Mouse (Mus musculus): Measurements from ENCODE around the gene Tbx6. TPM values are rescaled to one million over a fixed set of nuclear protein-coding genes. Genes with fewer than 3 reads are reported as not detected.
A peak's percentile ranks its signal among the peaks of the same experiment; 100 is the strongest.

Gene Tbx6
- total RNA-seq, 2 experiments from 2014 or later, result 0.54 to 1.0 TPM

DNA sequence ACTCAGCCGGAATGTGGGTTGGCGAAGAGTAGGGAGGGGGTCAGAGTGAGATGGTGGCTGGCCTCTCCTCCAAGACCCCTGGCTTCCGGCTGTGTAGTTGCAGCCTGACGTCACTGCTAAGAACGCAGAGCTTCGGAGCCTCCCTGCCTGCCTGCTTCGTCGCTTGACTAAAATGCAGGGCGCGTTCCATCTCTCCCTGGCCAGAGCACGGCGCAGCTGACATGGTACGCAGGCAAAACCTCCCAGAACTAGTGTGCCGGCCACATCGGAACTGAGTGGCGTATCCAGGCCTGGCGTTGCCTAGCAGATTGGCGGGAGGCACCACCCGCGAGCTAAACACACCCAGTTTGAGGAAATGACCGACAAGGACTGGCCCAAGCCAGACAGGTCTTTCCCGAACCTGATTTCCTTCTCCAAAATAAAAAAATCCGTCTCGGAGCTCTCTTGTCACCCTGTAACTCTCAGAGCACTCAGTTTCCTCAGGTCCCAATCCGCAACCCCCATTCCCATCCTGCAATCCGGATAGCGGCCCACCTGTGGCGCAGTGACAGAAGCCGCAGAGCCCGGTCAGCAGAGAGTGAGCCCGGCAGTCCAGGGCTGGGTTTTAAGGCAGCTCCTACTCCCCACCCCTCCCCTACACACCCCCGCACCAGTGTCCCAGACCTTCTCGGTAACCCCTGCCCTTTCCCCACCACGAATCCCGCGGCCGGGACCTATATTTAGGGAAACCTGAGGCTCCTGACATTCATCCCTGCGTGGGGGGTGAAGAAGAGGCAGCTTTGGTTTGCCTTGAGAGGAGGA is 18.4 kb downstream of the Tbx6 start:
- peak; percentile 72 for TF ChIP-seq CTCF (conservative IDR thresholded peaks at IDR 0.05)
- DNase-seq (ENCODE audit: low spot score in 2 of 2), result peak; percentile 23 to 41
- peak overlapping the region; percentile 100 for H3K27ac ChIP-seq
- peak overlapping the region; percentile 55 for H3K4me3 ChIP-seq

DNA sequence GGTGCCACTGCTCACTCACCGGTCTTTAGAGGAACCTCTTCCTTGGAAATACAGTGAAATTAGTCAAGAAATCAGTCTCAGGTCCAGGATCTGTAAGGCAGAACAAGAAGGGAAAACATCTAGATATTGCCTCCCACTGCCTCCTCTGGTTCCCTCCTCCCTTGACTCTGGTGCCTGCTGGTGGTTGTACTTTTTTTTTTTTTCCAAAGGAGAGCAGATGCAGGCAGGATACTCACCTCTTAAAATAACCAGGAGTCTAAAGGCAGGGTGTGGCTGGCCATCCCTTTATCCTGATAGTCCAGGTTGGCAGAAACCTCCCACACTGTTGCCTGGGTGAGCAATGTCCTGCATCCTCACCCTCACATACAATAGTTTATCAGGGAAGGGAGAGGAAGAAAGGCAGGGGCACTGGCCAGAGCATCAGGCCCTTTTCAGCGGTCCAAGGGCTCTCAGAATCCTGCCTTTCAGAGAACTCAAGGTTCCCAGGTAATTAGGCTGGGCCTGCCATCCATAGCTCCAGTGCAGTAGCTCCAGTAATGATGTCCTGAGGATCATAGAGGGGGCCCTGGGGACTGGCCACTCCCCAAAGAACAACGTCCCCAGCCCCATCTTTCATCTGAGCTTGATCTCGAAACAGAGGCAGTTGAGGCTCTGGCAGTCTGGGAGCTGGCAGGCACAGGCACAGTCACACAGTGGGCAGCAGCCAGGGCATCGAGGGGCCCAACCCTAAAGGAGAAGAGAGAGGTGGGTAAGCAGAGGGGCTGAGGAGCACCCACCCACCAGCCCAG is 19.2 kb downstream of the Tbx6 start:
- TF ChIP-seq CTCF (conservative IDR thresholded peaks at IDR 0.05), result no peak
- no peak for DNase-seq (ENCODE audit: low spot score in 2 of 2)
- Histone ChIP-seq H3K4me3 (peak overlapping the region; percentile 55), H3K27ac (peak overlapping the region; percentile 100)

DNA sequence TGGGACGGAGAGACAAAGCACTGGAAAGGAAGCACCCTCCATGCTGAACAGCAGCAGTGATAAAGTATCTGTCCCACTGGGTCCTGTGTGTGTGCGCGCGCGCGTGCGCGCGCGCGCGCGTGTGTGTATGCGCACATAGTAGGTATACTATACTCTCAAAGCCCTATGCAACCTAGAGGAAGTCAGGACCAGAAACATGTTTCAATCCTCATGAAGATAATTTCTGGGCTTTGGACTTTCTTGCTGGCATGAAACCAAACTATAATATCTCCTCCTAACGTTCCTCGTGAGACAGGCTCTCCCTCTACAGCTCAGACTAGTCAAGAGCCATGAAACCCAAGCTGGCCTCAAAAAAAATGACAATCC is 19.8 kb downstream of the Tbx6 start:
- TF ChIP-seq CTCF (conservative IDR thresholded peaks at IDR 0.05), result no peak
- no peak for DNase-seq (ENCODE audit: low spot score in 2 of 2)
- no peak overlapping the region for H3K27ac ChIP-seq
- H3K4me3 ChIP-seq, result no peak overlapping the region

DNA sequence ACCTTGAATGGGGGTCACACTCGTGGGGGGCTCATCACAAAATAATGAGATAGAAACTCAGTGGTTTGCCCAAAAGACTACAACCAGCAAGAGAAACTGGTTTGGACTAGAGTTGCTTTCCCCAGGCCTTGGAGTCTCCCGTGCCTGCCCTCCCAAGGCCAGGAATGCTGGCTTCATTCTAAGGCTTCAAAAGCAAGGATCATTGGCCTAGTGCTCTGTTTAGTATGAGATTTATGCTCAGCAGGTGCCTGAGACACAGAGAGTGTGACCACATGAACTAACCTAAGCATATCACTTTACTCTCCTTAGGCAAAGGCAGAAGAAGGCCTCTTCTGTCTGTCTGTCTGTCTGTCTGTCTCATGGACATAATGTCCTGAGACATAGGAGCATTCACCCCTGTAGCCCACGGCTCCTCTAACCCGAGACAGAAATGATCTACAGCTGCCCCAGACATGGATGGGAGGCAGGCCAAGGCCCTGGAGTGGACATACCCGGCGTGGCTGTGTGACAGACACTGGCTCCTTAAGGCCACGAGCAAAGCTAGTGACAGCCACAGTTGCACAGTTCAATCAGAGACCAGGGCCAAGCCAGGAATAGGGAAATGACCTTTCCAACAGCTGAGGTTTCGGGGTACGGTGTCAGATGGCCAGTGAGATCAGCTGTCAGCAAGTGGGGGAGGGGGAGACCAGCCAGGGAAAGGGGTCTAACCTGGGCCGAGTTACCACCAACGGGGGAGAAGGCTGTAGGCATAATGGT is 21.0 kb downstream of the Tbx6 start:
- H3K4me3 ChIP-seq, result no peak overlapping the region
- no peak overlapping the region for H3K27ac ChIP-seq
- DNase-seq (ENCODE audit: low spot score in 2 of 2), result no peak
- no peak for TF ChIP-seq CTCF (conservative IDR thresholded peaks at IDR 0.05)

DNA sequence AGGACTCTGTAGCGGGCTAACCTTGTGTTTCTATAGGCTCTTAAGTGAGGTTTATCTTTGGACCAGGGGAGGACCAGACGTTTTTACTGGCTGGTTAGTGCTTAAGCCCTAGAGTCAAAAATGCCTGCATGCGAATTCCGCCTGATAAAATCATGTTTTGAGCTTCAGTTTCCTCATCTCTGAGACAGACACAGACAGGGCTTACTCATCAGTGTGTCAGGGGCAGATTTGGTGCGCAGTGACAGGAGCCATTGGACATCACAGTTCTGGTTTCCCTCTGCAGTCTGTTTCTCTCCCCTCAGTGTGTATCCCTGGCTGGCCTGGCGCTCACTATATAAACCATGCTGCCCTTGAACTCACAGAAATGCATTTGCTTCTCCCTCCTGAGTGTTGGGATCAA is 21.9 kb downstream of the Tbx6 start:
- no peak for TF ChIP-seq CTCF (conservative IDR thresholded peaks at IDR 0.05)
- Histone ChIP-seq H3K4me3 (no peak overlapping the region), H3K27ac (no peak overlapping the region)
- DNase-seq (ENCODE audit: low spot score in 2 of 2), result no peak

DNA sequence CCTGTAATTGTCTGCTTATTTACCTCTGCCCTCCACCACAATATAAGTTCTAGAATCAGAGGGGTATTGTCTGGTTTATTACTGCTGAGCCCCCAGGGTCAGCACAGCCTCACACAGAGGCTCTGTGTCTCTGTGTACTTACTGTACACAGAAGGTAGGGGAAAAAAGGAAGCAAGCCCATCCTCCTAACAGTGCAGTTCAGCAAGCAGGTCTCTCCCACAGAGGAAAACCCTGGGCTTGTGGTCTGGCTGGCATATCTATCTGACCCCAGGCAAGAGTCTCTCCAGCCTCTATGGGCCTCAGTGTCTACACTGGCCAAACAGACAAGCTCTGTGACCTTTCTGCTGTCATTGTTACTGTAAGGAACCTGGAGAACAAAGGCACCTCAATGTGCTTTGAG is 22.5 kb downstream of the Tbx6 start:
- no peak for TF ChIP-seq CTCF (conservative IDR thresholded peaks at IDR 0.05)
- no peak overlapping the region for H3K27ac ChIP-seq
- DNase-seq (ENCODE audit: low spot score in 2 of 2), result no peak
- H3K4me3 ChIP-seq, result no peak overlapping the region

DNA sequence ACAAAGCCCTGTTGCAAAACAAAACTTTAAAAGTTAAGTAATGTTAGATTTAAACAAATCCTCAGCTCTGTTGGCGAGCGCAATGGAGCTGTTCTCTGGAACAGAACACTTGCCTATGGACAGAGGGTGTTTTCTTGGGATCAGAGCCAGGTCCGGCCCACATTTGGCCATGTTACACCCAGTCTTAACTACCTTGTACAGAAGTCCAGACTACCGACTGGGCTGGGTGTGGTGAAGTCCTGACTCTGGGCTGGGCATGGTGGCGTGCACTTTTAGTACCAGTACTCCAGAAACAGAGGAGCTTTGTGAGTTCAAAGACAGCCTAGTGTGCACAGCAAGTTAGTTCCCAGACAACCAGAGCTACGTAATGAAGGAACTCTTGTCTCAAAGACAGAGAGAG is 25.7 kb downstream of the Tbx6 start:
- DNase-seq (ENCODE audit: low spot score in 2 of 2), result no peak
- no peak overlapping the region for H3K27ac ChIP-seq
- H3K4me3 ChIP-seq, result no peak overlapping the region
- TF ChIP-seq CTCF (conservative IDR thresholded peaks at IDR 0.05), result no peak

DNA sequence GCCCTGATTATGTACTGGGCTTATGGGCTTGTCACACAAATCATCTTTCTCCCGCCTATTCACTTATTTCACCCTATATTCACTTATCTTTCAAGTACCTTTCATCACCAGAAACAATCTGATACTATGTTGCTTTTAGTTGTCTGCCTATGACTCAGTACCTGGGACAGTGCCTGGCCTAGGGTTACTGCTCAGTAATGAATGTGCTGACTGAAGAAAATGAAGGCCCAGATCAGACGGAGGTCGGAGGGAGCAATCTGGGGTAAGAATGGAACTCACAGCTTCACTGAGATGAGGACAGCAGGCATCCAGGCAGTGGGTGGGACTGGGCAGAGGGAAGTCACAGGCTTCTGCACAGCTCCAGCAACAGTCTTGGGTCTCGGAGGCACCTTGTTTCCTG is 26.1 kb downstream of the Tbx6 start:
- DNase-seq (ENCODE audit: low spot score in 2 of 2), result no peak
- no peak overlapping the region for H3K27ac ChIP-seq
- no peak overlapping the region for H3K4me3 ChIP-seq
- TF ChIP-seq CTCF (conservative IDR thresholded peaks at IDR 0.05), result no peak

DNA sequence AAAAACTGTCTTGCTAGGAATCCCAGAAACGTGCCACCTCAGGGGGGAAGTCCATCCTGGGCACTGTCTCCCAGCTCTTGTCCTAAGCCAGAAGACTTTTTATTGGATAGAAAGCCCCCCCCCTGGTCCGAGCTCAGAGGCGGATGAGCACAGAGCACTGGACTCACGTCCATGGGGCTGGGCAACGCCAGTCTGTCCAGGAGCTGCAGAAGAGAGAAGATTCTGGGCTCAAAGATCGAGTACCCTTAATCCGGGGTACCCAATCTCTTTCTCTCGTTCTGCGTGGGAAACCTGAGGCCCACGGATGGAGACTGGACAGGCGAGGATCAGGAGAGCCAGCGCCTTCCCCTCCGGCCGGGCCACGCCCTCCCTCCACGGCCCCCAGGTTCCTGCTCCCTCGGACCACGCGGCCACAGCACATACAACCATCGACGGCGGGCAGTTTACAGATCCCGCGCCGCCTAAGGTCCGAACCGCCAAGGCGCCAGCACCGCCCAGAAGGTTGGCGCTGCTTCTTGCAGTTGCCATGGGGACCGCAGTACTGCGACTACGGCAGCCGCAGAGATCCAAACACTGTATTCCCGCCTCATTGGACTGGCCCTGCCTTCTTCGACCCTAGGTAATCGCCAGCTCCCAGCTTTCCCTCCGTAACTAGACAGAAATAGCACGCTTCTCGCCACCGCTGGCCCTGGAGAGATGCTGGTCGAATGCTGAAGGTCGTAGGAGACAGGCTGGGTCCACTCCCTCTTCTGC is 27.6 kb downstream of the Tbx6 start:
- peak; percentile 32 for TF ChIP-seq CTCF (conservative IDR thresholded peaks at IDR 0.05)
- H3K27ac ChIP-seq, result peak overlapping the region; percentile 84
- DNase-seq (ENCODE audit: low spot score in 2 of 2), result peak; percentile 89 to 91
- peak overlapping the region; percentile 58 for H3K4me3 ChIP-seq

DNA sequence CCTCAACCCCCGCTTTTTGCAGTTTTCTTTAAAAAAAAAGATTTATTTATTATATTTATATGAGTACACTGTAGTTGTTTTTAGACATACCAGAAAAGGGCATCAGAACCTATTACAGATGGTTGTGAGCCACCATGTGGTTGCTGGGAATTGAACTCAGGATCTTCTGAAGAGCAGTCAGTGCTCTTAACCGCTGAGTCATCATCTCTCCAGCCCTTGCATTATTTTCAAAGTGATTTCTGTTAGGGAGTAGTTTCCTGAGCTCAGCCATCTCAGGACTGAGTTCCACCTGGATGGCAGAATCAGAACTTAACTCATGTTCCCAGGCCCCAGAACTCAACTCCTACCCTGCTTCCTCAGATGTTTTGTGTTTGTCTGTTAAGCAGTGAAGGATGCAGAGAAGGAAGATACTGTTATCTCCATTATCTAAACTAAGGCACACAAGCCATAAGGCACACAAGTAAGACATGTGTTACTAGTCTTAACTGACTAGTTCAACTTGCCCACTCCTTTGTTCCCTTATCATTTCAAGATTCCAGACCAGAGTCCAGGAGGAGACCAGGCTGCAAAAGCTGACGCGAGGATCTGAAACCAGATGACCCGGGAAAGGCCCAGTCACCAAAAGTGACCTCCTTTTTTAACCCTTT is 28.6 kb downstream of the Tbx6 start:
- no peak for DNase-seq (ENCODE audit: low spot score in 2 of 2)
- Histone ChIP-seq H3K27ac (peak overlapping the region; percentile 84; the same call in 1 of the 2 replicates), H3K4me3 (peak overlapping the region; percentile 58; the same call in 1 of the 2 replicates)
- no peak for TF ChIP-seq CTCF (conservative IDR thresholded peaks at IDR 0.05)

DNA sequence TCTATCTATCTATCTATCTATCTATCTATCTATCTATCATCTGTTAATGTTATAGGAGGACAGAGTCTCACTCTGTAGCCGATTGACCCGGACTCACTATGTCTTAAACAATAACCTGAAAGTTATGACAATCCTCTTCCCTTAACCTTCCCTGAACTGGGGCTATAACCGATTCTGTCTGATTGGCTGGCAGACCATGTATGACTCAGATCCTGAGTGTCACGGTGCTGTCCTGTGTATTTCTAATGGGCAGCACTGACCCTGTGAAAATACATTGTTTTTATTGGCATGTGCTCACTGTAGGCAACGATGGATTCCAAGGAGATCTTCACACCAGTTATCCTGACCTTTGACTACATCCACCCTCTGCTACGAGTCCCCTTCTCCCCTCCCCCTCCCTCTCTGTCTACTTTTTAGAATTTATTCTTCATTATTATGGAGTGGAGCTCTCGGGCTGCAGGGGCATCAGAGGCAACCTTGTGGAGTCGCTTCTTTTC is 34.5 kb downstream of the Tbx6 start:
- no peak for TF ChIP-seq CTCF (conservative IDR thresholded peaks at IDR 0.05)
- DNase-seq (ENCODE audit: low spot score in 2 of 2), result no peak
- no peak overlapping the region for H3K4me3 ChIP-seq
- no peak overlapping the region for H3K27ac ChIP-seq

DNA sequence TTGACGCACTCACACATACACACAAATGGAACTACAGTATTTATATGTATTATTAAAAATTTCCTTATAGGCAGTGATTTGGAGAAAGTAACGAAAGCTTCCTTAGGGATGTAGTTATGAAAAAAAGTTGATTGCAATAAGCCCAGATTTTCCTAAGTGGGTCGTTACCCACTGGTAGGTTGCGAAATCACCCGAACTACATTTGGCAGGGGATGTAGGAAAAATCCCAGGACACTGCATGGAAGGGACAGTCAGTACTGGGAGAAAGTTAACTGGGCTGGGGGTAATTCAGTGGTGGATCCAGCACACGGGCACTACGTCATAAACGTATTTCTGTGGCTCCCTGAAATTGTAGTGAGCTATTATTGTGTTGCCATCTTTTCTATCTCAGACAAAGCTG is 35.2 kb downstream of the Tbx6 start:
- DNase-seq (ENCODE audit: low spot score in 2 of 2), result no peak
- no peak overlapping the region for H3K4me3 ChIP-seq
- TF ChIP-seq CTCF (conservative IDR thresholded peaks at IDR 0.05), result no peak
- H3K27ac ChIP-seq, result no peak overlapping the region

Measured in layer of hippocampus, adult 2 months (tissue).